Mouse (Mus musculus): ENCODE data around the gene Tinf2. TPM values are rescaled to one million over a fixed set of nuclear protein-coding genes. Genes with fewer than 3 reads are reported as not detected.
A peak's percentile ranks its signal among the peaks of the same experiment; 100 is the strongest.

Tinf2 gene
- 28.0 and 31.8 TPM in 2 replicates for polyA plus RNA-seq (2015; fragmentation: Nextera tagmentation; extraction: Ambion mirVana)

- peaks cover 38% of the 10 kb centered on the region for H3K36me3 ChIP-seq
- H3K27ac ChIP-seq, result peak within 1 kb of the TSS; percentile 74
- H3K9me3 ChIP-seq, result no peaks in the 10 kb centered on the region
- H3K4me2 ChIP-seq, result peak within 1 kb of the TSS; percentile 78
- ATAC-seq (ENCODE audit: low FRiP score), result peak; percentile 99
- WGBS, result under 1% methylated on average over 65 of the region's 66 CpGs
- H3K9ac ChIP-seq, result peak within 1 kb of the TSS; percentile 81
- H3K4me1 ChIP-seq (replicated peaks), result peaks cover 13% of the 10 kb centered on the region
- H3K4me3 ChIP-seq, result peak within 1 kb of the TSS; percentile 73
- H3K27me3 ChIP-seq, result peaks cover 4% of the 10 kb centered on the region; the same call in 1 of the 2 replicates
These were observed at the start of gene Tinf2 for GRCm38 (mm10) chr14:55681160-55682117. Gene Tinf2, minus strand, starts transcription at chr14:55681820.

- no peak overlapping the region for H3K27ac ChIP-seq
- no peak for ATAC-seq (ENCODE audit: low FRiP score)
These were observed 49.0 kb upstream of the Tinf2 start for GRCm38 (mm10) chr14:55730531-55731032.

GRCm38 (mm10) chr14:55730116-55730515 lies 48.5 kb upstream of the Tinf2 start:
- WGBS, result 78% methylated on average over 7 of the region's 7 CpGs
- Histone ChIP-seq H3K27ac (no peak overlapping the region), H3K4me3 (no peak overlapping the region), H3K9me3 (no peaks in the 10 kb centered on the region), H3K4me2 (no peak overlapping the region), H3K9ac (no peak overlapping the region), H3K36me3 (no peaks in the 10 kb centered on the region), H3K4me1 (replicated peaks) (no peaks in the 10 kb centered on the region), H3K27me3 (0 out of 2 replicates have a peak, but pooled peaks cover 2% of the 10 kb centered on the region)
- ATAC-seq (ENCODE audit: low FRiP score), result no peak

More at GRCm38 (mm10) chr14:55730531-55731032, 49.0 kb upstream of the Tinf2 start:
- Histone ChIP-seq H3K36me3 (no peaks in the 10 kb centered on the region), H3K27me3 (0 out of 2 replicates have a peak, but pooled peaks cover 2% of the 10 kb centered on the region), H3K4me3 (no peak overlapping the region), H3K9ac (no peak overlapping the region), H3K9me3 (no peaks in the 10 kb centered on the region), H3K4me1 (replicated peaks) (no peaks in the 10 kb centered on the region), H3K4me2 (no peak overlapping the region)
- WGBS, result 79% methylated on average over 7 of the region's 7 CpGs

GRCm38 (mm10) chr14:55727889-55728685 lies 46.5 kb upstream of the Tinf2 start:
- ATAC-seq (ENCODE audit: low FRiP score), result no peak
- Histone ChIP-seq H3K4me1 (replicated peaks) (no peaks in the 10 kb centered on the region), H3K9ac (no peak overlapping the region), H3K4me2 (no peak overlapping the region), H3K4me3 (no peak overlapping the region), H3K27ac (no peak overlapping the region), H3K27me3 (0 out of 2 replicates have a peak, but pooled peaks cover 2% of the 10 kb centered on the region), H3K9me3 (no peaks in the 10 kb centered on the region), H3K36me3 (no peaks in the 10 kb centered on the region)
- 71% methylated on average over 8 of the region's 8 CpGs for WGBS

GRCm38 (mm10) chr14:55726261-55726660 lies 44.6 kb upstream of the Tinf2 start:
- Histone ChIP-seq H3K9ac (no peak overlapping the region), H3K4me3 (no peak overlapping the region), H3K27me3 (0 out of 2 replicates have a peak, but pooled peaks cover 2% of the 10 kb centered on the region), H3K36me3 (no peaks in the 10 kb centered on the region), H3K27ac (no peak overlapping the region), H3K4me2 (no peak overlapping the region), H3K4me1 (replicated peaks) (peaks cover 7% of the 10 kb centered on the region; the same call in 1 of the 2 replicates), H3K9me3 (no peaks in the 10 kb centered on the region)
- ATAC-seq (ENCODE audit: low FRiP score), result no peak

- 0 out of 2 replicates have a peak, but pooled peaks cover 2% of the 10 kb centered on the region for H3K27me3 ChIP-seq
These were observed 42.8 kb upstream of the Tinf2 start for GRCm38 (mm10) chr14:55724411-55724871.

GRCm38 (mm10) chr14:55723433-55723832 lies 41.8 kb upstream of the Tinf2 start:
- H3K9ac ChIP-seq, result no peak overlapping the region
- no peak overlapping the region for H3K27ac ChIP-seq
- WGBS, result 94% methylated on average over 7 of the region's 7 CpGs
- peaks cover 15% of the 10 kb centered on the region for H3K36me3 ChIP-seq
- H3K4me1 ChIP-seq (replicated peaks), result peaks cover 16% of the 10 kb centered on the region
- no peak for ATAC-seq (ENCODE audit: low FRiP score)
- no peak overlapping the region for H3K4me2 ChIP-seq
- H3K27me3 ChIP-seq, result no peaks in the 10 kb centered on the region
- H3K9me3 ChIP-seq, result no peaks in the 10 kb centered on the region
- no peak overlapping the region for H3K4me3 ChIP-seq

More at GRCm38 (mm10) chr14:55724411-55724871, 42.8 kb upstream of the Tinf2 start:
- H3K9ac ChIP-seq, result no peak overlapping the region
- H3K4me2 ChIP-seq, result no peak overlapping the region
- peaks cover 16% of the 10 kb centered on the region for H3K4me1 ChIP-seq (replicated peaks)
- 72% methylated on average over 8 of the region's 8 CpGs for WGBS
- H3K27ac ChIP-seq, result no peak overlapping the region
- H3K36me3 ChIP-seq, result peaks cover 5% of the 10 kb centered on the region
- no peak overlapping the region for H3K4me3 ChIP-seq
- ATAC-seq (ENCODE audit: low FRiP score), result no peak
- no peaks in the 10 kb centered on the region for H3K9me3 ChIP-seq

GRCm38 (mm10) chr14:55722438-55722945 lies 40.9 kb upstream of the Tinf2 start:
- H3K4me1 ChIP-seq (replicated peaks), result peaks cover 16% of the 10 kb centered on the region
- H3K4me2 ChIP-seq, result peak overlapping the region; percentile 61
- peak overlapping the region; percentile 81 for H3K9ac ChIP-seq
- WGBS, result 51% methylated on average over 8 of the region's 8 CpGs
- H3K27ac ChIP-seq, result peak overlapping the region; percentile 90; the same call in 1 of the 2 replicates
- H3K4me3 ChIP-seq, result peak overlapping the region; percentile 73
- no peaks in the 10 kb centered on the region for H3K27me3 ChIP-seq
- no peaks in the 10 kb centered on the region for H3K9me3 ChIP-seq
- ATAC-seq (ENCODE audit: low FRiP score), result peak; percentile 17
- peaks cover 24% of the 10 kb centered on the region for H3K36me3 ChIP-seq

- Histone ChIP-seq H3K9ac (peak within 1 kb of the TSS; percentile 81), H3K27ac (peak within 1 kb of the TSS; percentile 90), H3K36me3 (peaks cover 30% of the 10 kb centered on the region), H3K4me3 (peak within 1 kb of the TSS; percentile 73), H3K4me1 (replicated peaks) (peaks cover 16% of the 10 kb centered on the region), H3K27me3 (no peaks in the 10 kb centered on the region), H3K9me3 (no peaks in the 10 kb centered on the region), H3K4me2 (peak within 1 kb of the TSS; percentile 61)
- peak; percentile 98 for ATAC-seq (ENCODE audit: low FRiP score)
- under 1% methylated on average over 47 of the region's 50 CpGs for WGBS
These were observed 40.2 kb upstream of the Tinf2 start, which contains the start of gene Rabggta for GRCm38 (mm10) chr14:55721700-55722437. Gene Rabggta, minus strand, starts transcription at chr14:55722263.

- Histone ChIP-seq H3K9ac (peak overlapping the region; percentile 81), H3K9me3 (no peaks in the 10 kb centered on the region), H3K36me3 (peaks cover 38% of the 10 kb centered on the region), H3K4me3 (peak overlapping the region; percentile 73), H3K27ac (no peak overlapping the region), H3K4me2 (peak overlapping the region; percentile 61), H3K4me1 (replicated peaks) (peaks cover 16% of the 10 kb centered on the region), H3K27me3 (no peaks in the 10 kb centered on the region)
- peak; percentile 1; the same call in 1 of the 2 replicates for ATAC-seq (ENCODE audit: low FRiP score)
- 70% methylated on average over 6 of the region's 6 CpGs for WGBS
These were observed 39.5 kb upstream of the Tinf2 start for GRCm38 (mm10) chr14:55721076-55721475.

GRCm38 (mm10) chr14:55720666-55721065 lies 39.0 kb upstream of the Tinf2 start:
- Histone ChIP-seq H3K27me3 (no peaks in the 10 kb centered on the region), H3K36me3 (peaks cover 39% of the 10 kb centered on the region), H3K4me1 (replicated peaks) (peaks cover 16% of the 10 kb centered on the region), H3K9ac (peak overlapping the region; percentile 29; the same call in 1 of the 2 replicates), H3K9me3 (no peaks in the 10 kb centered on the region), H3K4me2 (peak overlapping the region; percentile 61), H3K27ac (no peak overlapping the region), H3K4me3 (peak overlapping the region; percentile 73; the same call in 1 of the 2 replicates)
- no peak for ATAC-seq (ENCODE audit: low FRiP score)
- 93% methylated on average over 12 of the region's 12 CpGs for WGBS
